Mouse (Mus musculus): Measurements from ENCODE around the gene Slc41a2. TPM values are rescaled to one million over a fixed set of nuclear protein-coding genes. Genes with fewer than 3 reads are reported as not detected.

Gene Slc41a2
- polyA plus RNA-seq, 1 experiment from 2014 or later = 0.58 TPM

GRCm38 (mm10) chr10:83191476-83191875 lies 146.2 kb downstream of the Slc41a2 start:
- Histone ChIP-seq H3K9me3 (replicated peaks) (0 out of 2 replicates have a peak, but pooled peaks cover 4% of the 10 kb centered on the region), H3K4me3 (replicated peaks) (no peak overlapping the region), H3K36me3 (peaks cover 17% of the 10 kb centered on the region; the same call in 1 of the 2 replicates), H3K27ac (no peak overlapping the region), H3K27me3 (no peaks in the 10 kb centered on the region), H3K4me1 (peaks cover 6% of the 10 kb centered on the region; the same call in 1 of the 2 replicates), H3K4me2 (no peak overlapping the region), H3K9ac (no peak overlapping the region)
- WGBS = 87% methylated on average over 17 of the region's 17 CpGs
- ATAC-seq (replicated peaks; ENCODE audit: low FRiP score) = no peak

GRCm38 (mm10) chr10:83189071-83189470 lies 148.6 kb downstream of the Slc41a2 start:
- Histone ChIP-seq H3K36me3 (peaks cover 17% of the 10 kb centered on the region; the same call in 1 of the 2 replicates), H3K4me1 (peaks cover 27% of the 10 kb centered on the region), H3K4me3 (replicated peaks) (no peak overlapping the region), H3K9ac (no peak overlapping the region), H3K4me2 (no peak overlapping the region), H3K27me3 (no peaks in the 10 kb centered on the region), H3K27ac (no peak overlapping the region), H3K9me3 (replicated peaks) (0 out of 2 replicates have a peak, but pooled peaks cover 4% of the 10 kb centered on the region)
- no peak for ATAC-seq (replicated peaks; ENCODE audit: low FRiP score)
- WGBS = 95% methylated on average over 5 of the region's 5 CpGs

- 66% methylated on average over 5 of the region's 5 CpGs for WGBS
- no peaks in the 10 kb centered on the region for H3K27me3 ChIP-seq
- peaks cover 16% of the 10 kb centered on the region; the same call in 1 of the 2 replicates for H3K36me3 ChIP-seq
- H3K4me3 ChIP-seq (replicated peaks) = no peak overlapping the region
- no peak overlapping the region for H3K4me2 ChIP-seq
- H3K9ac ChIP-seq = no peak overlapping the region
- H3K4me1 ChIP-seq = peaks cover 47% of the 10 kb centered on the region
- H3K27ac ChIP-seq = no peak overlapping the region
- no peak for ATAC-seq (replicated peaks; ENCODE audit: low FRiP score)
- 0 out of 2 replicates have a peak, but pooled peaks cover 4% of the 10 kb centered on the region for H3K9me3 ChIP-seq (replicated peaks)
Measured at GRCm38 (mm10) chr10:83186984-83187383, 150.7 kb downstream of the Slc41a2 start.

GRCm38 (mm10) chr10:83186167-83186566 lies 151.5 kb downstream of the Slc41a2 start:
- Histone ChIP-seq H3K4me2 (no peak overlapping the region), H3K27me3 (no peaks in the 10 kb centered on the region), H3K9me3 (replicated peaks) (0 out of 2 replicates have a peak, but pooled peaks cover 4% of the 10 kb centered on the region), H3K4me3 (replicated peaks) (no peak overlapping the region), H3K36me3 (peaks cover 9% of the 10 kb centered on the region; the same call in 1 of the 2 replicates), H3K27ac (no peak overlapping the region), H3K9ac (no peak overlapping the region), H3K4me1 (peaks cover 51% of the 10 kb centered on the region)
- WGBS = 88% methylated on average over 8 of the region's 8 CpGs
- ATAC-seq (replicated peaks; ENCODE audit: low FRiP score) = no peak

- peaks cover 53% of the 10 kb centered on the region for H3K4me1 ChIP-seq
- H3K4me2 ChIP-seq = no peak overlapping the region
- WGBS = 76% methylated on average over 6 of the region's 6 CpGs
- H3K27me3 ChIP-seq = no peaks in the 10 kb centered on the region
- 0 out of 2 replicates have a peak, but pooled peaks cover under 1% of the 10 kb centered on the region for H3K36me3 ChIP-seq
- H3K27ac ChIP-seq = peak overlapping the region; percentile 78
- H3K9me3 ChIP-seq (replicated peaks) = 0 out of 2 replicates have a peak, but pooled peaks cover 1% of the 10 kb centered on the region
- peak; percentile 42; the same call in 1 of the 2 replicates for ATAC-seq (replicated peaks; ENCODE audit: low FRiP score)
- H3K9ac ChIP-seq = no peak overlapping the region
- H3K4me3 ChIP-seq (replicated peaks) = no peak overlapping the region
Measured at GRCm38 (mm10) chr10:83185121-83185520, 152.6 kb downstream of the Slc41a2 start.

GRCm38 (mm10) chr10:83184480-83185069 lies 153.1 kb downstream of the Slc41a2 start:
- WGBS = 46% methylated on average over 7 of the region's 7 CpGs
- Histone ChIP-seq H3K9me3 (replicated peaks) (no peaks in the 10 kb centered on the region), H3K27ac (peak overlapping the region; percentile 78), H3K9ac (no peak overlapping the region), H3K36me3 (no peaks in the 10 kb centered on the region), H3K4me1 (peaks cover 53% of the 10 kb centered on the region), H3K27me3 (no peaks in the 10 kb centered on the region), H3K4me3 (replicated peaks) (no peak overlapping the region), H3K4me2 (0 out of 2 replicates have a peak overlapping the region, but pooled peaks have one; percentile 5)
- peak; percentile 27; the same call in 1 of the 2 replicates for ATAC-seq (replicated peaks; ENCODE audit: low FRiP score)

- Histone ChIP-seq H3K36me3 (no peaks in the 10 kb centered on the region), H3K4me2 (0 out of 2 replicates have a peak overlapping the region, but pooled peaks have one; percentile 5), H3K4me3 (replicated peaks) (no peak overlapping the region), H3K27ac (peak overlapping the region; percentile 78), H3K4me1 (peaks cover 53% of the 10 kb centered on the region), H3K9me3 (replicated peaks) (no peaks in the 10 kb centered on the region), H3K9ac (no peak overlapping the region), H3K27me3 (no peaks in the 10 kb centered on the region)
- 49% methylated on average over 12 of the region's 12 CpGs for WGBS
- 0 out of 2 replicates have a peak, but pooled peaks have one; percentile 6 for ATAC-seq (replicated peaks; ENCODE audit: low FRiP score)
Measured at GRCm38 (mm10) chr10:83183634-83184479, 153.8 kb downstream of the Slc41a2 start.

- Histone ChIP-seq H3K4me1 (peaks cover 53% of the 10 kb centered on the region), H3K9ac (no peak overlapping the region), H3K9me3 (replicated peaks) (no peaks in the 10 kb centered on the region), H3K27ac (no peak overlapping the region), H3K4me2 (no peak overlapping the region), H3K27me3 (no peaks in the 10 kb centered on the region), H3K36me3 (no peaks in the 10 kb centered on the region), H3K4me3 (replicated peaks) (no peak overlapping the region)
- 38% methylated on average over 8 of the region's 8 CpGs for WGBS
- ATAC-seq (replicated peaks; ENCODE audit: low FRiP score) = no peak
Measured at GRCm38 (mm10) chr10:83182573-83182960, 155.1 kb downstream of the Slc41a2 start.

GRCm38 (mm10) chr10:83181831-83182572 lies 155.7 kb downstream of the Slc41a2 start:
- H3K9me3 ChIP-seq (replicated peaks) = no peaks in the 10 kb centered on the region
- no peak overlapping the region for H3K9ac ChIP-seq
- no peaks in the 10 kb centered on the region for H3K36me3 ChIP-seq
- 61% methylated on average over 15 of the region's 15 CpGs for WGBS
- ATAC-seq (replicated peaks; ENCODE audit: low FRiP score) = 0 out of 2 replicates have a peak, but pooled peaks have one; percentile 16
- no peaks in the 10 kb centered on the region for H3K27me3 ChIP-seq
- H3K4me2 ChIP-seq = no peak overlapping the region
- no peak overlapping the region for H3K4me3 ChIP-seq (replicated peaks)
- peaks cover 50% of the 10 kb centered on the region for H3K4me1 ChIP-seq
- H3K27ac ChIP-seq = peak overlapping the region; percentile 29; the same call in 1 of the 2 replicates
